Mouse (Mus musculus): ENCODE results near the gene Hist1h2bq. TPM values are rescaled to one million over a fixed set of nuclear protein-coding genes. Genes with fewer than 3 reads are reported as not detected.

Gene Hist1h2bq
- 100 to 1,000 TPM; 251 to 269 TPM for total RNA-seq (2023)

GRCm38 (mm10) chr13:21810073-21810472 is at the start of gene Hist1h2bq, which contains the start of gene Hist1h2ao:
Gene Hist1h2bq, minus strand, starts transcription at chr13:21810197.
Gene Hist1h2ao, plus strand, starts transcription at chr13:21810465.

GRCm38 (mm10) chr13:21833461-21833860 is 23.5 kb upstream of the Hist1h2bq start, which contains the start of the genes Hist1h2ap and Hist1h2br:
Gene Hist1h2ap, minus strand, starts transcription at chr13:21833507.
Gene Hist1h2br, plus strand, starts transcription at chr13:21833743.

GRCm38 (mm10) chr13:21831418-21832394 is 21.7 kb upstream of the Hist1h2bq start, which contains the start of gene Hist1h4n:
Gene Hist1h4n, minus strand, starts transcription at chr13:21832196.

GRCm38 (mm10) chr13:21811539-21811938 is 1.5 kb upstream of the Hist1h2bq start, which contains the start of gene Hist1h4m:
Gene Hist1h4m, plus strand, starts transcription at chr13:21811746.

GRCm38 (mm10) chr13:21786899-21787629 is 22.9 kb downstream of the Hist1h2bq start, which contains the start of the genes Hist1h2an and Hist1h2bp:
Gene Hist1h2an, minus strand, starts transcription at chr13:21787218.
Gene Hist1h2bp, plus strand, starts transcription at chr13:21787461.

GRCm38 (mm10) chr13:21783255-21783617 is 26.8 kb downstream of the Hist1h2bq start, which contains the start of gene Hist1h3i:
Gene Hist1h3i, minus strand, starts transcription at chr13:21783370.

GRCm38 (mm10) chr13:21779767-21780731 is 29.9 kb downstream of the Hist1h2bq start, which contains the start of gene Hist1h1b:
Gene Hist1h1b, minus strand, starts transcription at chr13:21780625.

Other genes starting within 250 kb of the Hist1h2bq start
- gene Olfr1364, start 228.4 kb downstream of the Hist1h2bq start, total RNA-seq (2023): not detected
- gene Olfr1362, start 196.2 kb downstream of the Hist1h2bq start, total RNA-seq (2023): not detected
- gene Olfr11, start 167.7 kb downstream of the Hist1h2bq start, total RNA-seq (2023): not detected
- not detected for gene Olfr1361, start 146.8 kb downstream of the Hist1h2bq start, total RNA-seq (2023)
- not detected for gene Olfr1360, start 132.8 kb downstream of the Hist1h2bq start, total RNA-seq (2023)
- gene Olfr1359, start 112.1 kb downstream of the Hist1h2bq start, total RNA-seq (2023): not detected
- gene Hist1h2bl, start 94.1 kb downstream of the Hist1h2bq start, total RNA-seq (2023): 100 to 1,000 TPM; 101 to 113 TPM
- gene Hist1h2ai, start 93.8 kb downstream of the Hist1h2bq start, total RNA-seq (2023): 100 to 1,000 TPM; 114 to 126 TPM
- 100 to 1,000 TPM; 156 to 168 TPM for gene Hist1h3h, start 92.5 kb downstream of the Hist1h2bq start, total RNA-seq (2023)
- gene Hist1h2bm, start 88.2 kb downstream of the Hist1h2bq start, total RNA-seq (2023): 10 to 100 TPM in 1 of 2 experiments, 1 to 10 TPM in 1; 7.6 to 10.7 TPM
- 10 to 100 TPM; 18.4 to 18.5 TPM for gene Hist1h4j, start 75.1 kb downstream of the Hist1h2bq start, total RNA-seq (2023)
- gene Hist1h4k, start 59.7 kb downstream of the Hist1h2bq start, total RNA-seq (2023): 100 to 1,000 TPM; 328 to 393 TPM
- gene Hist1h2ak, start 56.4 kb downstream of the Hist1h2bq start, total RNA-seq (2023): 10 to 100 TPM; 44.3 to 63.1 TPM
- 100 to 1,000 TPM; 110 to 111 TPM for gene Hist1h2bn, start 56.1 kb downstream of the Hist1h2bq start, total RNA-seq (2023)
- 10 to 100 TPM; 75.2 to 83.5 TPM for gene Hist1h1b, start 29.6 kb downstream of the Hist1h2bq start, total RNA-seq (2023)
- 100 to 1,000 TPM; 223 to 298 TPM for gene Hist1h3i, start 26.8 kb downstream of the Hist1h2bq start, total RNA-seq (2023)
- 10 to 100 TPM; 41.7 to 54.0 TPM for gene Hist1h2an, start 23.0 kb downstream of the Hist1h2bq start, total RNA-seq (2023)
- 10 to 100 TPM; 52.4 to 61.6 TPM for gene Hist1h2bp, start 22.7 kb downstream of the Hist1h2bq start, total RNA-seq (2023)
- gene Hist1h2ao, start 268 bp upstream of the Hist1h2bq start, total RNA-seq (2023): 100 to 1,000 TPM; 319 to 332 TPM
- gene Hist1h4m, start 1.5 kb upstream of the Hist1h2bq start, total RNA-seq (2023): 100 to 1,000 TPM; 475 to 486 TPM
- 100 to 1,000 TPM in 1 of 2 experiments, 10 to 100 TPM in 1; 62.8 to 128 TPM for gene Hist1h4n, start 22.0 kb upstream of the Hist1h2bq start, total RNA-seq (2023)
- gene Hist1h2ap, start 23.3 kb upstream of the Hist1h2bq start, total RNA-seq (2023): 10 to 100 TPM; 73.3 to 83.2 TPM
- gene Hist1h2br, start 23.5 kb upstream of the Hist1h2bq start, total RNA-seq (2023): 100 to 1,000 TPM; 244 to 262 TPM
- gene Zfp184, start 134.9 kb upstream of the Hist1h2bq start, total RNA-seq (2023): 1 to 10 TPM; 1.5 to 2.3 TPM
- gene Pom121l2, start 171.0 kb upstream of the Hist1h2bq start, total RNA-seq (2023): not detected
- gene Prss16, start 199.5 kb upstream of the Hist1h2bq start, total RNA-seq (2023): under 1 TPM in 1 of 2 experiments, not detected in 1; 0.70 TPM
- 10 to 100 TPM; 49.1 to 92.2 TPM for gene Hist1h2ah, start 225.4 kb upstream of the Hist1h2bq start, total RNA-seq (2023)
- gene Hist1h2bk, start 225.7 kb upstream of the Hist1h2bq start, total RNA-seq (2023): 10 to 100 TPM; 50.9 to 62.1 TPM
- 100 to 1,000 TPM; 118 to 131 TPM for gene Hist1h4i, start 231.2 kb upstream of the Hist1h2bq start, total RNA-seq (2023)
- 10 to 100 TPM; 70.3 to 95.1 TPM for gene Hist1h2ag, start 232.7 kb upstream of the Hist1h2bq start, total RNA-seq (2023)
- 100 to 1,000 TPM in 1 of 2 experiments, 10 to 100 TPM in 1; 96.7 to 143 TPM for gene Hist1h2bj, start 233.0 kb upstream of the Hist1h2bq start, total RNA-seq (2023)